ENCODE assay signal across 12 mouse cellular contexts in the genomic region with DNA sequence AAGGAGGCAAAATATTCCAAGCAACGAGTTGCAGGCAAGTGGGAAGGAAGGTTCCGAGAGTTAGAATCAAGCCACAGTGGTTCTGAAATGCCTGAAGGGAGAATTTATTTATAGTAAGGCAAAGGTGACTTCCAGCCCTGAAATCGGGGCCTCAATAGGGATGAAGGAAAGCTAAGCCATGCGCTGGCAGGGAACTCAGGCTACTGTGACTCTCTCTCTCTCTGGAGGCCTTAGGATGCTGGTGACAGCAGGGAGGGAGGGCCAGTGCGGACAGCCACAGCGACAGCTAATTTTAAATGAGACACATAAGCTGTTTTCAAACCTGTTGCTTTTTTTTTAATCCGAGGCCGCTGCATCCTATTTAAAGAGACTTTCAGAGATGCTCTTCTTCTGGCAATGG.
A peak's percentile ranks its signal among the peaks of the same experiment; 100 is the strongest.
DNase-seq lines count a peak whose midpoint lies in the region; ATAC-seq and TF ChIP-seq lines count a peak whose summit lies in the region.
"Had no signal": no experiment of that assay in that cellular context is flagged by ENCODE, and none has a peak within 500 bp of the region (broad histone marks: within the 10 kb centered on the region; RNA-seq: fewer than 3 reads in every experiment).

No protein-coding gene starts in this region.

- no peak overlapping the region for H3K9ac ChIP-seq in lung, embryonic 16.5 days (ENCODE audit: low read length)
- H3K9ac ChIP-seq in hindbrain, embryonic 16.5 days (ENCODE audit: low read depth, low read length) = no peak overlapping the region
- H3K9ac ChIP-seq: intestine, embryonic 15.5 days; liver, embryonic 12.5 days had no signal

- no peak for TF ChIP-seq CTCF in olfactory bulb, adult 2 months (IDR thresholded peaks at IDR 0.05; ENCODE audit: insufficient read depth, low read depth, low read length)

- TF ChIP-seq POLR2A in olfactory bulb, adult 2 months (IDR thresholded peaks at IDR 0.05; ENCODE audit: insufficient read depth, low read depth, low read length) = no peak

- peaks cover 18% of the 10 kb centered on the region for H3K4me1 ChIP-seq in lung, embryonic 16.5 days (replicated peaks; ENCODE audit: control insufficient read depth, insufficient read depth, low read length)
- peaks cover 22% of the 10 kb centered on the region for H3K4me1 ChIP-seq in hindbrain, embryonic 16.5 days (ENCODE audit: control insufficient read depth, insufficient read depth, low read depth, low read length)
- peaks cover 3% of the 10 kb centered on the region for H3K4me1 ChIP-seq in olfactory bulb, adult 2 months (ENCODE audit: control insufficient read depth, insufficient read depth, low read length)
- H3K4me1 ChIP-seq: intestine, embryonic 15.5 days; liver, embryonic 12.5 days had no signal

- WGBS in lung, embryonic 16.5 days = 52% methylated on average over 8 of the region's 8 CpGs
- WGBS in hindbrain, embryonic 16.5 days = 20% methylated on average over 8 of the region's 8 CpGs
- 49% methylated on average over 8 of the region's 8 CpGs for WGBS in olfactory bulb, adult 2 months

- peak; percentile 58 for ATAC-seq in frontal cortex, adult (ENCODE audit: low TSS enrichment)
- ATAC-seq in lung, embryonic 16.5 days (ENCODE audit: low read depth) = no peak
- 0 out of 2 replicates have a peak, but pooled peaks have one; percentile 44 for ATAC-seq in hindbrain, embryonic 16.5 days
- ATAC-seq: intestine, embryonic 15.5 days; liver, embryonic 12.5 days; Patski had no signal

- H3K4me3 ChIP-seq in lung, embryonic 16.5 days (ENCODE audit: low read length) = no peak overlapping the region
- H3K4me3 ChIP-seq in hindbrain, embryonic 16.5 days (ENCODE audit: low read length) = no peak overlapping the region
- no peak overlapping the region for H3K4me3 ChIP-seq in olfactory bulb, adult 2 months (ENCODE audit: insufficient read depth, low read depth, low read length)
- H3K4me3 ChIP-seq: intestine, embryonic 15.5 days; liver, embryonic 12.5 days; myocyte had no signal

- H3K27ac ChIP-seq in lung, embryonic 16.5 days (ENCODE audit: low read length) = peak overlapping the region; percentile 3; the same call in 1 of the 2 replicates
- peak overlapping the region; percentile 6 for H3K27ac ChIP-seq in hindbrain, embryonic 16.5 days (ENCODE audit: low read depth, low read length)
- 0 out of 2 replicates have a peak overlapping the region, but pooled peaks have one; percentile 48 for H3K27ac ChIP-seq in olfactory bulb, adult 2 months (ENCODE audit: insufficient read depth, low read depth, low read length)
- H3K27ac ChIP-seq: intestine, embryonic 15.5 days; liver, embryonic 12.5 days had no signal

- H3K4me2 ChIP-seq in lung, embryonic 16.5 days (ENCODE audit: low read depth, low read length) = no peak overlapping the region
- H3K4me2 ChIP-seq in hindbrain, embryonic 16.5 days (ENCODE audit: low read length) = 0 out of 2 replicates have a peak overlapping the region, but pooled peaks have one; percentile 9
- H3K4me2 ChIP-seq: intestine, embryonic 15.5 days; liver, embryonic 12.5 days had no signal

- DNase-seq in frontal cortex, postnatal 25 days (ENCODE audit: low spot score in 2 of 2) = no peak
- no peak for DNase-seq in lung, postnatal 36 days
- no peak for DNase-seq in right cerebral cortex, postnatal 25 days
- no peak for DNase-seq in cerebellum, postnatal 4 days (ENCODE audit: low spot score in 2 of 2)

- no peaks in the 10 kb centered on the region for H3K36me3 ChIP-seq in lung, embryonic 16.5 days (ENCODE audit: control insufficient read depth, insufficient read depth, low read length)
- no peaks in the 10 kb centered on the region; the same call in 1 of the 2 replicates for H3K36me3 ChIP-seq in hindbrain, embryonic 16.5 days (ENCODE audit: control insufficient read depth, insufficient read depth, low read length)
- H3K36me3 ChIP-seq: intestine, embryonic 15.5 days; liver, embryonic 12.5 days had no signal

- H3K27me3 ChIP-seq in lung, embryonic 16.5 days (ENCODE audit: control insufficient read depth, insufficient read depth, low read depth, low read length) = no peaks in the 10 kb centered on the region
- H3K27me3 ChIP-seq in hindbrain, embryonic 16.5 days (replicated peaks; ENCODE audit: control insufficient read depth, insufficient read depth, low read length) = no peaks in the 10 kb centered on the region
- H3K27me3 ChIP-seq: intestine, embryonic 15.5 days; liver, embryonic 12.5 days; Patski had no signal

- no peaks in the 10 kb centered on the region for H3K9me3 ChIP-seq in lung, embryonic 16.5 days (ENCODE audit: control insufficient read depth, low read length)
- H3K9me3 ChIP-seq in hindbrain, embryonic 16.5 days (ENCODE audit: control insufficient read depth, low read length) = no peaks in the 10 kb centered on the region
- H3K9me3 ChIP-seq: intestine, embryonic 15.5 days; liver, embryonic 12.5 days had no signal
